Mouse (Mus musculus) intestine, embryonic 16.5 days (tissue): ENCODE data around the gene Olfr71. TPM values are rescaled to one million over a fixed set of nuclear protein-coding genes. Genes with fewer than 3 reads are reported as not detected.
A peak's percentile ranks its signal among the peaks of the same experiment; 100 is the strongest.

Experiments used
- ATAC-seq: fragments of 200-750 bp; cut with Nextera tagmentation; 2 replicates; pipeline ENCODE4 v1.8.0; 2017; ENCODE audit warnings: moderate TSS enrichment, moderate library complexity
- H3K27ac ChIP-seq: fragments of 300-500 bp; sonication (generic); 2 replicates; pipeline ENCODE4 v1.5.1; 2014; ENCODE audit warnings: mild to moderate bottlenecking, low read length
- H3K27me3 ChIP-seq: fragments of 300-500 bp; sonication (generic); replicated peaks from 2 replicates; pipeline ENCODE4 v1.6.1; 2014; ENCODE audit warnings: low read length, control low read depth, mixed read lengths; ENCODE audit not compliant: control insufficient read depth, insufficient read depth
- H3K36me3 ChIP-seq: fragments of 300-500 bp; sonication (generic); 2 replicates; pipeline ENCODE4 v1.6.1; 2014; ENCODE audit warnings: low read length, control low read depth; ENCODE audit not compliant: control insufficient read depth, insufficient read depth
- H3K4me1 ChIP-seq: fragments of 300-500 bp; sonication (generic); 2 replicates; pipeline ENCODE4 v1.6.1; 2014; ENCODE audit warnings: low read length, control low read depth, mixed read lengths; ENCODE audit not compliant: control insufficient read depth, insufficient read depth
- H3K4me2 ChIP-seq: fragments of 300-500 bp; sonication (generic); 2 replicates; pipeline ENCODE4 v1.6.1; 2014; ENCODE audit warnings: low read depth, low read length, control low read depth
- H3K4me3 ChIP-seq: fragments of 300-500 bp; sonication (generic); 2 replicates; pipeline ENCODE4 v1.5.1; 2014; ENCODE audit warnings: mild to moderate bottlenecking, low read length
- H3K9ac ChIP-seq: fragments of 300-500 bp; sonication (generic); 2 replicates; pipeline ENCODE4 v1.6.1; 2014; ENCODE audit warnings: low read depth, low read length
- H3K9me3 ChIP-seq: fragments of 300-500 bp; sonication (generic); 2 replicates; pipeline ENCODE4 v1.6.1; 2016; ENCODE audit warnings: low read length, control low read depth; ENCODE audit not compliant: control insufficient read depth
- WGBS: fragments of 180-500 bp; shearing (Covaris S2); extraction: QIAGEN DNeasy Blood & Tissue Kit; methylation state at CpG from one replicate; pipeline ENCODE4 v1.1.7; 2014; 5-methylcytosine and 5-hydroxymethylcytosine counted together
- polyA plus RNA-seq: library from polyadenylated mRNA; unstranded; fragments of >200 nt; fragmentation: Nextera tagmentation; extraction: Ambion mirVana; gene quantifications from 2 replicates; pipeline ENCODE4 v1.2.1, GENCODE M21; 2015

Olfr71 gene
- polyA plus RNA-seq = not detected in 2 replicates

- Histone ChIP-seq H3K4me1 (no peaks in the 10 kb centered on the region), H3K9ac (no peak within 1 kb of the TSS), H3K4me3 (no peak within 1 kb of the TSS), H3K9me3 (no peaks in the 10 kb centered on the region), H3K27ac (no peak within 1 kb of the TSS), H3K4me2 (no peak within 1 kb of the TSS), H3K27me3 (peaks cover under 1% of the 10 kb centered on the region; the same call in 1 of the 2 replicates), H3K36me3 (no peaks in the 10 kb centered on the region)
- 70% methylated on average over 6 of the region's 6 CpGs for WGBS
- ATAC-seq = no peak
These were observed at the start of gene Olfr71 for GRCm38 (mm10) chr4:43709869-43710268. Gene Olfr71, minus strand, starts transcription at chr4:43710255.

GRCm38 (mm10) chr4:43757213-43757612 is 47.2 kb upstream of the Olfr71 start:
- no peak overlapping the region for H3K27ac ChIP-seq
- H3K4me2 ChIP-seq = no peak overlapping the region
- no peak overlapping the region for H3K4me3 ChIP-seq
- no peaks in the 10 kb centered on the region for H3K9me3 ChIP-seq
- no peak for ATAC-seq
- H3K9ac ChIP-seq = no peak overlapping the region
- H3K27me3 ChIP-seq = no peaks in the 10 kb centered on the region
- H3K4me1 ChIP-seq = no peaks in the 10 kb centered on the region
- no peaks in the 10 kb centered on the region for H3K36me3 ChIP-seq
- WGBS = 65% methylated on average over 6 of the region's 6 CpGs

DNA sequence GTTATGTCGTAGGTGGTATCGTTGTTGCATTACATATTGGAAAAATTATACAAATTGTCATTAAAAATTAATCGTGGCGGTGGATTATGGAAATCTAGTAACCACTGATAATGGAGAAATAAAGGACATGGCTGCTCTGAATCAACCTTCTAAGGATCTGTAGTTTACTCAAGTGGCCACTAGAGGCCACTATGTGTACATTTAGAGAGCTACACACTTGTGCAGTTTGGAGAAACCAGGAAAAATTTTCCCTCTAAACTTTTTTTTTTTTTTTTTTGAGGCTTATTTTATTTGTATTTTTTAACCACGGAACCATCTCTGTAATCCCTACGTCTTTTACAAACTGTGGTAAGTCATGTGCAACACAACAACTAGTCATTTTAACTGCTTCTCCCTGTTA is 35.1 kb upstream of the Olfr71 start:
- H3K27me3 ChIP-seq = no peaks in the 10 kb centered on the region
- ATAC-seq = peak; percentile 31; the same call in 1 of the 2 replicates
- no peaks in the 10 kb centered on the region for H3K4me1 ChIP-seq
- H3K27ac ChIP-seq = no peak overlapping the region
- WGBS = 13% methylated on average over 6 of the region's 6 CpGs
- no peaks in the 10 kb centered on the region for H3K9me3 ChIP-seq
- H3K4me2 ChIP-seq = no peak overlapping the region
- no peak overlapping the region for H3K9ac ChIP-seq
- no peak overlapping the region for H3K4me3 ChIP-seq
- no peaks in the 10 kb centered on the region for H3K36me3 ChIP-seq

DNA sequence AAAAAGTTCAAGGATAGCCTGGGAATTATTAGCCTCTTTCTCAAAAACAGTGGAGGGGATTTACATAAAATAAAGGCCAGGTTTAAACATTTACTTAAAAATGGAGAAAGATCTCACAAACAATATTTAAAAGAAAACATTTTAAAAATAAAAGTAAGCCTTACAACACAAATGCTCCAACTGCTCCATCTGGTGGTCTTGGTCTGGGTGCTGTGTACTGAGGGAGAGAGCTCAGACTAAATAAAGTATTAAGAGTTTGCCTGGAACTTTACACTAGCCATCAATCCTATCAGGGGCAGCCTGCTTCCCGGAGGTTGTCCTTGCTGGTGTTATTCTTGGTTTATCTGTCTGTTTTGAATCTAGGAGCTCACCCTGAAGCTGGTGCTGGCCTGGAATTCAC is 33.0 kb upstream of the Olfr71 start:
- Histone ChIP-seq H3K27ac (no peak overlapping the region), H3K4me2 (no peak overlapping the region), H3K4me3 (no peak overlapping the region), H3K4me1 (no peaks in the 10 kb centered on the region), H3K27me3 (no peaks in the 10 kb centered on the region), H3K36me3 (no peaks in the 10 kb centered on the region), H3K9ac (no peak overlapping the region), H3K9me3 (no peaks in the 10 kb centered on the region)
- 24% methylated on average over 1 of the region's 1 CpGs for WGBS
- no peak for ATAC-seq

GRCm38 (mm10) chr4:43742637-43743036 is 32.6 kb upstream of the Olfr71 start:
- H3K27ac ChIP-seq = no peak overlapping the region
- no peak overlapping the region for H3K9ac ChIP-seq
- H3K27me3 ChIP-seq = no peaks in the 10 kb centered on the region
- 43% methylated on average over 4 of the region's 4 CpGs for WGBS
- H3K4me1 ChIP-seq = no peaks in the 10 kb centered on the region
- H3K4me3 ChIP-seq = no peak overlapping the region
- ATAC-seq = no peak
- H3K4me2 ChIP-seq = no peak overlapping the region
- no peaks in the 10 kb centered on the region for H3K36me3 ChIP-seq
- H3K9me3 ChIP-seq = no peaks in the 10 kb centered on the region

DNA sequence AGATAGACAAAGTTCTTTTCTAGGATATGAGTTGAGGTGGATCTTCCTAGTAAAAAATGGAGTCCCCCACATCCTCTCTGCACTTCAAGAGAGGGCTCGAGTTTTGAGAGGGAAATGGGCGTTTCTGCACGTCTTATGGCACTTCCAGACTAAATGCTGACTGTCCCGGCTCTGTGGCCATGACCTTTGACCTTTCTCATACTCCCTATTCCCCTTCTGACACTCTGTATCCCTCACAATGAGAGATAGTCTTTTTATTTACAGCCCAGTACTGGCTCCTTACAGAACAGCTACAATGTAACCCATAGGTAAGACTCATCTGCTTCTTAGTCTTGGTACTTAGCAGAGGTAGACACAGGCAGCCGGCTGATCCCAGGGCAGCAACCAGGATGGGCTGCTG is 31.5 kb upstream of the Olfr71 start:
- WGBS = 55% methylated on average over 5 of the region's 5 CpGs
- H3K4me2 ChIP-seq = no peak overlapping the region
- H3K9me3 ChIP-seq = no peaks in the 10 kb centered on the region
- no peak overlapping the region for H3K9ac ChIP-seq
- no peaks in the 10 kb centered on the region for H3K4me1 ChIP-seq
- no peak overlapping the region for H3K27ac ChIP-seq
- H3K36me3 ChIP-seq = no peaks in the 10 kb centered on the region
- no peak overlapping the region for H3K4me3 ChIP-seq
- no peaks in the 10 kb centered on the region for H3K27me3 ChIP-seq
- no peak for ATAC-seq

DNA sequence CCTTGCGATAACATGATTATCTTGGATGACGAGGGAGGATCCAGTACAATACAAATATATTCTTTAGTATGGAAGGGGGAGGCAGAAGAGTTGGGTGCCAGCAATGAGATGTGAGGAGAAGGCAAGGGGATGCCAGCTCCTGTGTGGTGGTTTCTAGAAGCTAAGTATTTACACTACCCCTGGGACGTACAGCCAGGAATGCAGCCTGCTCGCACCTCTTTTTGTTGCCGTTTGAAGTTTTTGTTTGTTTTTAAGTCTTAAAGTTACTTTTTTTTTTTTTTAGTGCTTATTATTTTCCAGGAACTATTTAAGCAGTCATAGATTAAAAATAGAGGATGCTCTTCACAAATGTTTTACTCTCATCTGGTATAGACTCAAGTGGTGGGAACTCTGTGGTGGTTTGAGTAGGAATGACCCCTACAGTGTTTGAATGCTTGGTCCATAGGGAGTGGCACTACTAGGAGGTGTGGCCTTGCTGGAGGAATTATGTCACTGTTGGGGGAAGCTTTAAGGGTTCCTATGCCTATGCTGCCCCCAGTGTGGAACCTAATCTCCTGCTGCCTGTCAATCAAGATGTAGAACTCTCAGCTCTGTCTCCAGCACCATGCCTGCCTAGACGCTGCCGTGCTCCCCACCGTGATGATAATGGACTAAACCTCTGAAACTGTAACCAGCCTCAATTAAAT is 29.1 kb upstream of the Olfr71 start:
- no peak overlapping the region for H3K4me2 ChIP-seq
- H3K9me3 ChIP-seq = no peaks in the 10 kb centered on the region
- no peak for ATAC-seq
- no peak overlapping the region for H3K27ac ChIP-seq
- H3K4me3 ChIP-seq = no peak overlapping the region
- no peaks in the 10 kb centered on the region for H3K27me3 ChIP-seq
- H3K36me3 ChIP-seq = no peaks in the 10 kb centered on the region
- WGBS = 56% methylated on average over 8 of the region's 8 CpGs
- no peaks in the 10 kb centered on the region for H3K4me1 ChIP-seq
- no peak overlapping the region for H3K9ac ChIP-seq

DNA sequence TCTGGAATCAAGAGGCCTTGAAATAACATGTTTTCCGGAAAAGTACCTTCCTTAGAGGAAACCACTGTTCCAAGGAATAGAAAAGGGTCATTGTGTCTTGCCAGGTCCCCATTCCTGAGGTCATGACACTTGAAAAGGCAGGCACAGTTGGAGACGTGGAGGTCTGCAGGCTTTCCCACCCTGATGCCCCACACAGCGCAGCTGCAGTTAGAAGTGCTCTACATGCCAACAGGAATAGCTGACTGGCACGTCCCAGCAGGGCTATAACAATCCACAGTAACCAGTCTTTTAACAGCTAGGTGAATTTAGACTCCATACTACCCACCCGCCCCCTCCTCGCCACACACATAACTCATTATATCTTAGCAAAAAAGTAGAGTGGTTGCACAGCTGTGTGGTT is 27.1 kb upstream of the Olfr71 start:
- Histone ChIP-seq H3K4me1 (no peaks in the 10 kb centered on the region), H3K27ac (no peak overlapping the region), H3K36me3 (no peaks in the 10 kb centered on the region), H3K9me3 (no peaks in the 10 kb centered on the region), H3K27me3 (no peaks in the 10 kb centered on the region), H3K4me3 (no peak overlapping the region), H3K4me2 (no peak overlapping the region), H3K9ac (no peak overlapping the region)
- 76% methylated on average over 6 of the region's 6 CpGs for WGBS
- ATAC-seq = no peak

DNA sequence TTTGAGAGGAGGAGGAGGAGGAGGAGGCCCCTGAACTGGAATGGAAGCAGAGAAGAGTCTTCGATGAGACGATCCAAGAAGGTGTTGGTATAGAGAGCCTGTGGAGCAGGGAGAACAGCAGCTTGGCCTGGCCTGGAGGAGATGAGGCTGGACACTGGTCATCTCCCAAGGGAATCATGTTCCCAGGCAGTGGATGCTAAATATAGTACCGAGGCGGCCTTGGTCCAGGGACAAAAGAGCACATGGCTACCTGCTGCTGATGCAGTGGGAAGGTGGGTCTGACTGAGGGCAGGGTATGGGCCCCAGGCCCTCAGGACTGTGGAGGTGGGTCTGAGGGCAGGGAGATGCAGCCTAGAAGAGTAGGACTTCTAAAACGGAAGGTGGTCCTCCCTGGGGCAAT is 23.1 kb upstream of the Olfr71 start:
- Histone ChIP-seq H3K36me3 (no peaks in the 10 kb centered on the region), H3K9me3 (no peaks in the 10 kb centered on the region), H3K9ac (no peak overlapping the region), H3K27me3 (no peaks in the 10 kb centered on the region), H3K4me2 (no peak overlapping the region), H3K4me3 (no peak overlapping the region), H3K4me1 (peaks cover 24% of the 10 kb centered on the region), H3K27ac (no peak overlapping the region)
- WGBS = 77% methylated on average over 5 of the region's 5 CpGs
- no peak for ATAC-seq

DNA sequence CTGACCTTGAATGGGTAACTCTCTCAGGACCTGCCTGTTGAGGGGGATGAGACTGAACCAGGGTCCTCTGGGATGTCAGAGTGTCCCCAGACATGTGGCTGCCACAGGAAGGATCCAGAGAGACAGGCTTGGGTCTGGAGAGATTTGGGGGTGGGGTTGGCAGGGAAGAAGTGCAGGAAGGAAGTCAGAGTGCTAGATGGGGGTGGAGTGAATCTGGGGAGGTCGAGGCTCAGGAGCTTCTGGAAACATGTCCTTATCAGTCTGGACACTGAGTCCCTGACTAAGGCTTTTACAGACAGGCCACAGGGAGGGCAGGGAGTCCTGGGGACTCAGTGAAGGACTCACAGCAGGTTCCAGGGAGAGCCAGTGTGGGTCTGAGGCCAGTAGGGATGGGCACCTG is 22.1 kb upstream of the Olfr71 start:
- ATAC-seq = no peak
- H3K36me3 ChIP-seq = no peaks in the 10 kb centered on the region
- H3K4me3 ChIP-seq = no peak overlapping the region
- no peaks in the 10 kb centered on the region for H3K9me3 ChIP-seq
- H3K27me3 ChIP-seq = no peaks in the 10 kb centered on the region
- H3K27ac ChIP-seq = no peak overlapping the region
- WGBS = 14% methylated on average over 1 of the region's 1 CpGs
- H3K9ac ChIP-seq = no peak overlapping the region
- H3K4me2 ChIP-seq = no peak overlapping the region
- peaks cover 33% of the 10 kb centered on the region for H3K4me1 ChIP-seq
